Mouse (Mus musculus) embryo, embryonic 10 days (tissue): Measurements from ENCODE around the gene Slc7a10.

Experiments used
- DNase-seq: peaks from one replicate; pipeline ENCODE4 v3.0.0-alpha.2; 2015; ENCODE audit warnings: low spot score

Slc7a10 gene

GRCm38 (mm10) chr7:35185889-35186569 lies at the start of gene Slc7a10:
Slc7a10 (plus strand) TSS chr7:35186385.
- DNase-seq: peak; percentile 15

- no peak for DNase-seq
Observed at GRCm38 (mm10) chr7:35137524-35137923, 48.7 kb upstream of the Slc7a10 start.

GRCm38 (mm10) chr7:35138481-35138880 lies 47.7 kb upstream of the Slc7a10 start:
- DNase-seq: no peak

GRCm38 (mm10) chr7:35139880-35140279 lies 46.3 kb upstream of the Slc7a10 start:
- DNase-seq: no peak

GRCm38 (mm10) chr7:35141519-35141918 lies 44.7 kb upstream of the Slc7a10 start:
- DNase-seq: no peak

- no peak for DNase-seq
Observed at GRCm38 (mm10) chr7:35142522-35142921, 43.7 kb upstream of the Slc7a10 start.

- peak; percentile 27 for DNase-seq
Observed at GRCm38 (mm10) chr7:35143864-35144618, 42.1 kb upstream of the Slc7a10 start.

- no peak for DNase-seq
Observed at GRCm38 (mm10) chr7:35145068-35145467, 41.1 kb upstream of the Slc7a10 start.

- DNase-seq: no peak
Observed at GRCm38 (mm10) chr7:35146269-35146668, 39.9 kb upstream of the Slc7a10 start.

- no peak for DNase-seq
Observed at GRCm38 (mm10) chr7:35149616-35150433, 36.4 kb upstream of the Slc7a10 start.

- no peak for DNase-seq
Observed at GRCm38 (mm10) chr7:35150860-35151259, 35.3 kb upstream of the Slc7a10 start.

- DNase-seq: no peak
Observed at GRCm38 (mm10) chr7:35154449-35154848, 31.7 kb upstream of the Slc7a10 start.

GRCm38 (mm10) chr7:35156561-35157477 lies 29.4 kb upstream of the Slc7a10 start:
- DNase-seq: no peak

- DNase-seq: no peak
Observed at GRCm38 (mm10) chr7:35157512-35157911, 28.7 kb upstream of the Slc7a10 start.

GRCm38 (mm10) chr7:35162443-35162842 lies 23.7 kb upstream of the Slc7a10 start:
- DNase-seq: no peak

- DNase-seq: no peak
Observed at GRCm38 (mm10) chr7:35163600-35163999, 22.6 kb upstream of the Slc7a10 start.

- DNase-seq: no peak
Observed at GRCm38 (mm10) chr7:35164131-35164530, 22.1 kb upstream of the Slc7a10 start.

GRCm38 (mm10) chr7:35166988-35167387 lies 19.2 kb upstream of the Slc7a10 start:
- DNase-seq: no peak

GRCm38 (mm10) chr7:35167925-35168324 lies 18.3 kb upstream of the Slc7a10 start:
- peak; percentile 42 for DNase-seq

GRCm38 (mm10) chr7:35169341-35169740 lies 16.8 kb upstream of the Slc7a10 start:
- DNase-seq: peak; percentile 92

GRCm38 (mm10) chr7:35171867-35172382 lies 14.3 kb upstream of the Slc7a10 start:
- peak; percentile 94 for DNase-seq
